Mouse (Mus musculus): ENCODE results near the gene Lgals4.

The Lgals4 gene

GRCm38 (mm10) chr7:28808221-28808941, 25.3 kb upstream of the Lgals4 start, which contains the start of gene Hnrnpl:
Gene Hnrnpl, plus strand, starts transcription at chr7:28808541.
- DNase-seq (ENCODE audit: low spot score in 2 of 2): peak; percentile 42 to 56

- DNase-seq (ENCODE audit: low spot score in 2 of 2): peak; percentile 91 to 93
Measured at GRCm38 (mm10) chr7:28808957-28809393, 24.7 kb upstream of the Lgals4 start.

GRCm38 (mm10) chr7:28809401-28810089, 24.1 kb upstream of the Lgals4 start:
- peak; percentile 59 to 72 for DNase-seq (ENCODE audit: low spot score in 2 of 2)

GRCm38 (mm10) chr7:28810107-28811066, 23.3 kb upstream of the Lgals4 start:
- DNase-seq (ENCODE audit: low spot score in 2 of 2): peak; percentile 97 to 99

- peak; percentile 93 to 95 for DNase-seq (ENCODE audit: low spot score in 2 of 2)
Measured at GRCm38 (mm10) chr7:28811228-28811627, 22.4 kb upstream of the Lgals4 start.

GRCm38 (mm10) chr7:28811640-28812275, 21.9 kb upstream of the Lgals4 start:
- DNase-seq (ENCODE audit: low spot score in 2 of 2): no peak

- DNase-seq (ENCODE audit: low spot score in 2 of 2): no peak
Measured at GRCm38 (mm10) chr7:28812436-28812835, 21.2 kb upstream of the Lgals4 start.

GRCm38 (mm10) chr7:28812949-28813348, 20.7 kb upstream of the Lgals4 start:
- DNase-seq (ENCODE audit: low spot score in 2 of 2): no peak

- no peak for DNase-seq (ENCODE audit: low spot score in 2 of 2)
Measured at GRCm38 (mm10) chr7:28814306-28815034, 19.2 kb upstream of the Lgals4 start.

GRCm38 (mm10) chr7:28815230-28815629, 18.4 kb upstream of the Lgals4 start:
- no peak for DNase-seq (ENCODE audit: low spot score in 2 of 2)

- peak; percentile 69 to 75 for DNase-seq (ENCODE audit: low spot score in 2 of 2)
Measured at GRCm38 (mm10) chr7:28816201-28816600, 17.5 kb upstream of the Lgals4 start.

GRCm38 (mm10) chr7:28816920-28817319, 16.7 kb upstream of the Lgals4 start:
- no peak for DNase-seq (ENCODE audit: low spot score in 2 of 2)

GRCm38 (mm10) chr7:28817524-28817923, 16.1 kb upstream of the Lgals4 start:
- DNase-seq (ENCODE audit: low spot score in 2 of 2): no peak

- DNase-seq (ENCODE audit: low spot score in 2 of 2): no peak
Measured at GRCm38 (mm10) chr7:28817957-28818356, 15.7 kb upstream of the Lgals4 start.

- no peak for DNase-seq (ENCODE audit: low spot score in 2 of 2)
Measured at GRCm38 (mm10) chr7:28818436-28818835, 15.2 kb upstream of the Lgals4 start.

GRCm38 (mm10) chr7:28818861-28819452, 14.7 kb upstream of the Lgals4 start:
- no peak for DNase-seq (ENCODE audit: low spot score in 2 of 2)

GRCm38 (mm10) chr7:28819571-28819970, 14.1 kb upstream of the Lgals4 start:
- no peak for DNase-seq (ENCODE audit: low spot score in 2 of 2)

- no peak for DNase-seq (ENCODE audit: low spot score in 2 of 2)
Measured at GRCm38 (mm10) chr7:28820358-28821260, 13.0 kb upstream of the Lgals4 start.

GRCm38 (mm10) chr7:28821261-28821831, 12.3 kb upstream of the Lgals4 start:
- peak in 1 of 2 experiments; percentile 53 for DNase-seq (ENCODE audit: low spot score in 2 of 2)

All from spleen, postnatal 36 days (tissue).